Mouse (Mus musculus) lung, postnatal 0 days (tissue): ENCODE data around the gene Wwp2. TPM values are rescaled to one million over a fixed set of nuclear protein-coding genes. Genes with fewer than 3 reads are reported as not detected.

Experiments
- ATAC-seq: fragments of 200-750 bp; cut with Nextera tagmentation; 2 replicates; pipeline ENCODE4 v1.8.0; 2017; ENCODE audit warnings: moderate library complexity
- DNase-seq: peaks from one replicate; pipeline ENCODE4 v3.0.0-alpha.2; 2016; ENCODE audit warnings: low spot score
- H3K27ac ChIP-seq: fragments of 300-500 bp; sonication (generic); 2 replicates; pipeline ENCODE4 v1.5.1; 2014; ENCODE audit warnings: antibody characterized with exemption, mild to moderate bottlenecking, low read length, mixed read lengths
- H3K27me3 ChIP-seq: fragments of 300-500 bp; sonication (generic); replicated peaks from 2 replicates; pipeline ENCODE4 v1.6.1; 2014; ENCODE audit warnings: low read length, mixed read lengths; ENCODE audit not compliant: insufficient read depth
- H3K36me3 ChIP-seq: fragments of 300-500 bp; sonication (generic); 2 replicates; pipeline ENCODE4 v1.6.1; 2014; ENCODE audit warnings: low read length, mixed read lengths; ENCODE audit not compliant: insufficient read depth
- H3K4me1 ChIP-seq: fragments of 300-500 bp; sonication (generic); 2 replicates; pipeline ENCODE4 v1.6.1; 2014; ENCODE audit warnings: antibody characterized with exemption, low read depth, low read length, mixed read lengths; ENCODE audit not compliant: insufficient read depth
- H3K4me2 ChIP-seq: fragments of 300-500 bp; sonication (generic); replicated peaks from 2 replicates; pipeline ENCODE4 v1.6.1; 2014; ENCODE audit warnings: low read depth, mild to moderate bottlenecking, low read length, moderate library complexity, mixed read lengths
- H3K4me3 ChIP-seq: fragments of 300-500 bp; sonication (generic); 2 replicates; pipeline ENCODE4 v1.5.1; 2014; ENCODE audit warnings: low read depth, low read length
- H3K9ac ChIP-seq: fragments of 300-500 bp; sonication (generic); replicated peaks from 2 replicates; pipeline ENCODE4 v1.6.1; 2014; ENCODE audit warnings: low read depth, mild to moderate bottlenecking
- H3K9me3 ChIP-seq: fragments of 300-500 bp; sonication (generic); 2 replicates; pipeline ENCODE4 v1.6.1; 2016; ENCODE audit warnings: low read length, mixed read lengths
- CTCF ChIP-seq: IDR thresholded peaks from 2 replicates; pipeline ENCODE4 v1.5.1; 2016; ENCODE audit warnings: antibody characterized with exemption, mild to moderate bottlenecking
- EP300 ChIP-seq: IDR thresholded peaks from 2 replicates; pipeline ENCODE4 v1.6.1; 2016; ENCODE audit warnings: antibody characterized with exemption, mild to moderate bottlenecking, control low read depth
- WGBS: fragments of 180-500 bp; shearing (Covaris S2); extraction: QIAGEN DNeasy Blood & Tissue Kit; methylation state at CpG from one replicate; pipeline ENCODE4 v1.1.7; 2014; 5-methylcytosine and 5-hydroxymethylcytosine counted together
- polyA plus RNA-seq: library from polyadenylated mRNA; unstranded; fragments of >200 nt; fragmentation: Nextera tagmentation; extraction: Ambion mirVana; gene quantifications from 2 replicates; pipeline ENCODE4 v1.2.1, GENCODE M21; 2015

Wwp2 gene
- polyA plus RNA-seq, 1 experiment from 2014 or later = 27.3 TPM

DNA sequence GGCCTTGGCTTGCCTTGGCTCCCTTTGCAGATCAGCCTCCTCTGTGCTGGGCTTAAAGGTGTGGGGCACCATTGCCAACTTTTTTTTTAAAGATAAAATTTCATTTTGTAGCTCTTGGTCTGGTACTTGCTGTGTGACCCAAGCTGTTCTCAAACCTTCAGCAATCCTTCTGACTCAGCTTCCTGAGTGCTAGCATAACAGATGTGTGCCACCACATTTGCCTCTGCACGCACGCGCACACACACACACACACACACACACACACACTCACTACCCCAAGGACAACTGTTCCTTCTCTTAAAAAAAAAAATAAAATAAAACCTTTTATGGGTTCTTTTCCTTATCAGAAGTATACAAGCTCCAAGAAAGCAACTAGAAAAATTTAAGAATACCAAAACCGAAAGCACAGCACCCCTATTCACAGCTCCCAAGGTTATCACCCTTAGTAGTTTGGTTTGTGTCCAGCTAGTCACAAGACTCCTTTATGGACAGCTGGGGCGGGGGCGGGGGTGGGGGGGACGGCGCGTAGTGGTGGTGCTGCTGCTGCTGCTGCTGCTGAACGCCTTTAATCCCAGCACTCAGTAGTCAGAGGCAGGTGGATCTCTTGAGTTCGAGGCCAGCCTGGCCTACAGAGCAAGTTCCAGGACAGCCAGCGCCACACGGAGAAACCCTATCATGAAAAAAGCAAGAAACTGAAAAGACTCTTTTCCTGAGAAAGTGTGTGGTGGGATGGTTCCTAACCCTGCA, 68.2 kb downstream of the Wwp2 start:
- H3K4me3 ChIP-seq = no peak overlapping the region
- TF ChIP-seq CTCF = no peak
- 0 out of 2 replicates have a peak, but pooled peaks cover 5% of the 10 kb centered on the region for H3K4me1 ChIP-seq
- no peak overlapping the region for H3K9ac ChIP-seq
- no peaks in the 10 kb centered on the region for H3K9me3 ChIP-seq
- WGBS = 76% methylated on average over 13 of the region's 13 CpGs
- H3K4me2 ChIP-seq = no peak overlapping the region
- ATAC-seq (no peak), DNase-seq (no peak)
- no peaks in the 10 kb centered on the region for H3K36me3 ChIP-seq
- no peaks in the 10 kb centered on the region for H3K27me3 ChIP-seq
- 0 out of 2 replicates have a peak overlapping the region, but pooled peaks have one; percentile 9 for H3K27ac ChIP-seq

DNA sequence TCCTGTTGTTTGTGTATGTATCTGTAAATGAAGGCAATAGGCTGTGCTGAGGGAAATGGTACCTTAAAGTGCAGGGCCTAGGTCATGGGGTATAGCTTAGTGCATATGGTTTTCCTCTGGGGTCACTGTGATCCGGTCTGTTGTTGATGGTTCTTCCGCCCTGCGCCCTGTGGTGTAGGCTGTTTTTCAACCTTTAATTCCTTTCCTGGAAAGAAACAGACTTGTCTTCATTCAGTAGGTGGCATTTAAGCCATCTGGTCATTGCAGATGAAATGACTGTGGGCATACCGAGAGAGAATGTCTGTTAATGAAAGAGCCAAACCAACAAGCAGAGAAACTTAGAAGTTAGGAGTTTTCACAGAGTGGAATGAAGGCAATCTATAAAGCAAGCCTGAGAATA, 69.1 kb downstream of the Wwp2 start:
- Histone ChIP-seq H3K27me3 (no peaks in the 10 kb centered on the region), H3K9ac (no peak overlapping the region), H3K9me3 (no peaks in the 10 kb centered on the region), H3K4me2 (no peak overlapping the region), H3K4me3 (no peak overlapping the region), H3K36me3 (no peaks in the 10 kb centered on the region), H3K4me1 (0 out of 2 replicates have a peak, but pooled peaks cover 5% of the 10 kb centered on the region), H3K27ac (no peak overlapping the region)
- ATAC-seq (no peak), DNase-seq (no peak)
- WGBS = 68% methylated on average over 4 of the region's 4 CpGs
- no peak for TF ChIP-seq EP300
- no peak for TF ChIP-seq CTCF

DNA sequence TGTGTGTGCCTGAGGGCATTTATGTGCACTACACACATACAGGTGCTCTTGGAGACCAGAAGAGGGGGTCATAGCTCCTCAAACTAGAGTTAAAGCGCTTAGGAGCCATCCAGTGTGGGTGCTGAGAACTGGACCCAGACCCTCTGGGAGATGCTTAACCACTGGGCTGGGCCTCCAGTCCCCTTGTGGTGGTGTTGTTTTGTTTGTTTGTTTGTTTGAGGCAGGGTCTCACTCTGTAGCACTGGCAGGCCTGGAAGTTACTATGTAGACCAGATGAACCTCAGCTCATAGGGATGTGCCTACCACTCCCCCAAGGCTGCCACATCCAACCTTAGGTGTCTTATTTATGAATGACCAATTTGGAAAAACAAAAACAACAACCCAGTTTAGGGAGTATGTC, 70.9 kb downstream of the Wwp2 start:
- Histone ChIP-seq H3K27ac (no peak overlapping the region), H3K4me2 (no peak overlapping the region), H3K4me3 (no peak overlapping the region), H3K4me1 (0 out of 2 replicates have a peak, but pooled peaks cover 5% of the 10 kb centered on the region), H3K36me3 (no peaks in the 10 kb centered on the region), H3K9ac (no peak overlapping the region), H3K27me3 (no peaks in the 10 kb centered on the region), H3K9me3 (no peaks in the 10 kb centered on the region)
- DNase-seq = no peak
- ATAC-seq = no peak
- 100% methylated on average over 1 of the region's 1 CpGs for WGBS
- TF ChIP-seq CTCF (no peak), EP300 (no peak)

DNA sequence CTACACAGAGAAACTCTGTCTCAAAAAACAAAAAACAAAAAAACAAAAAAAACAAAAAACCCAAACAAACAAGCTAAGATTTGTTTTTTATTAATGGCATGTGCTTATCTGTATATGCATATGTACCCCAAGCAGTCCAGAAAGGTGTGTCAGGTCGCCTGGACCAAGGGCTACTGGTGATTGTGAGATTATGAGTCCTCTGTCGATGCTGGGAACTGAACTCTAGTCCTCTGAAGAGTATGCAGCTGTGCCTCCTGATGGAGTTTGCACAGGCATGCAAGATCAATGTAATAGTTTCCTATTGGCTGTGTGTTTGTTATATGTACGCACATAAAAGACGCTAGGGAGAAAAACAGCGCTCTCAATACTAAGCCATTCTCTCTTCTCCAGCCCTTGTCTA, 74.0 kb downstream of the Wwp2 start:
- 0 out of 2 replicates have a peak, but pooled peaks cover 2% of the 10 kb centered on the region for H3K4me1 ChIP-seq
- H3K27me3 ChIP-seq = no peaks in the 10 kb centered on the region
- WGBS = 90% methylated on average over 5 of the region's 5 CpGs
- DNase-seq (no peak), ATAC-seq (no peak)
- no peak overlapping the region for H3K4me3 ChIP-seq
- H3K27ac ChIP-seq = no peak overlapping the region
- no peak for TF ChIP-seq EP300
- TF ChIP-seq CTCF = no peak
- no peaks in the 10 kb centered on the region for H3K36me3 ChIP-seq
- H3K9ac ChIP-seq = no peak overlapping the region
- no peaks in the 10 kb centered on the region for H3K9me3 ChIP-seq
- H3K4me2 ChIP-seq = no peak overlapping the region

DNA sequence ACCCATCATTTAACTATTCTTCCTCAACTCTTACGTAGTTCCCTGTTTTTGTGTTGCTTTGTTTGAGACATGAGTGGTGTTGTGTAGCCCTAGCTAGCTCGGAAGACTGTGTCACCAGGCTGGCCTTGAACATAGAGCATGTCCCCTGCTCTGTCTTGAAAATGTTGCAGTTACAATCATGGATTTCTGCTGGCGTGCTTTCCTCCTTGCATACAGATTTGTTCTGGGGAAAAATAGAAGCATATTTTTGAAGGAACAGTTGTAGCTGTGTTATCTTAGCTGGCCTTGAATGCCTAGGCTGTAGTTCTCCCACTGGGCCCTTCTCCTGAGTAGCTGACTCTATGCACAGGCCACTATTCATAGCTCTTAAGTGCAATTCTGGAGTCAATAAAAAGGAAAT, 74.6 kb downstream of the Wwp2 start:
- ATAC-seq (no peak), DNase-seq (no peak)
- no peaks in the 10 kb centered on the region for H3K4me1 ChIP-seq
- no peak for TF ChIP-seq EP300
- H3K9me3 ChIP-seq = no peaks in the 10 kb centered on the region
- H3K4me2 ChIP-seq = no peak overlapping the region
- H3K9ac ChIP-seq = no peak overlapping the region
- H3K27ac ChIP-seq = no peak overlapping the region
- H3K4me3 ChIP-seq = no peak overlapping the region
- no peaks in the 10 kb centered on the region for H3K36me3 ChIP-seq
- no peaks in the 10 kb centered on the region for H3K27me3 ChIP-seq
- WGBS = 88% methylated on average over 3 of the region's 3 CpGs

DNA sequence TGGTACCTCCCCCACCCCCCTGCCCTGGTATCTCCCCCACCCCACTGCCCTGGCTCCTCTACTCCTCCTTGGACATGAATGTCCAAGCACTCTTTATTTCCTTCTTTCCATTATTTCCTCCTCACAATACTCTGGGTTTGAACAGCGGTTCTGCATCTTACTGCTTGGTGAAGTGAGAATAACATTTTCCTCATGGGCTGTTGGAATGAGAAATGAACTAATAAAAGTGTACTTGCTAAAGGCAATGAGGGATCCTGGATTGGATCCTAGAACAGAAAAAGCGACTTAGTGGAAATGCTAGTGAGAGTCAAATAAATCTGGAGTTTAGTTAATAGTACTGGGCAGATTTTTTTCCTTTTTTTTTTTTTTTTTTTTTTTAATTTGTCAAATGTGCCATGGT, 77.1 kb downstream of the Wwp2 start:
- no peak for ATAC-seq
- no peaks in the 10 kb centered on the region for H3K27me3 ChIP-seq
- H3K36me3 ChIP-seq = no peaks in the 10 kb centered on the region
- TF ChIP-seq EP300 (no peak), CTCF (no peak)
- H3K4me2 ChIP-seq = no peak overlapping the region
- H3K4me3 ChIP-seq = no peak overlapping the region
- no peak for DNase-seq
- no peaks in the 10 kb centered on the region for H3K4me1 ChIP-seq
- no peak overlapping the region for H3K9ac ChIP-seq
- no peak overlapping the region for H3K27ac ChIP-seq
- WGBS = 70% methylated on average over 2 of the region's 2 CpGs
- no peaks in the 10 kb centered on the region for H3K9me3 ChIP-seq
